Mouse (Mus musculus): ENCODE results near the gene Gm14214.

Gene Gm14214

GRCm38 (mm10) chr2:154776496-154776895, 6.7 kb upstream of the Gm14214 start:
- DNase-seq (ENCODE audit: low spot score in 2 of 2): no peak

- peak in 1 of 2 experiments; percentile 40 for DNase-seq (ENCODE audit: low spot score in 2 of 2)
Observed at GRCm38 (mm10) chr2:154774032-154774431, 4.2 kb upstream of the Gm14214 start.

- no peak for DNase-seq (ENCODE audit: low spot score in 2 of 2)
Observed at GRCm38 (mm10) chr2:154771604-154772003, 1.8 kb upstream of the Gm14214 start.

GRCm38 (mm10) chr2:154767051-154767450, 2.8 kb downstream of the Gm14214 start:
- DNase-seq (ENCODE audit: low spot score in 2 of 2): no peak

- no peak for DNase-seq (ENCODE audit: low spot score in 2 of 2)
Observed at GRCm38 (mm10) chr2:154765554-154766008, 4.2 kb downstream of the Gm14214 start.

GRCm38 (mm10) chr2:154764828-154765497, 4.9 kb downstream of the Gm14214 start:
- DNase-seq (ENCODE audit: low spot score in 2 of 2): no peak

- no peak for DNase-seq (ENCODE audit: low spot score in 2 of 2)
Observed at GRCm38 (mm10) chr2:154763226-154763625, 6.6 kb downstream of the Gm14214 start.

GRCm38 (mm10) chr2:154758454-154758853, 11.4 kb downstream of the Gm14214 start:
- no peak for DNase-seq (ENCODE audit: low spot score in 2 of 2)

GRCm38 (mm10) chr2:154757691-154758090, 12.1 kb downstream of the Gm14214 start:
- DNase-seq (ENCODE audit: low spot score in 2 of 2): no peak

GRCm38 (mm10) chr2:154755791-154756190, 14.0 kb downstream of the Gm14214 start:
- no peak for DNase-seq (ENCODE audit: low spot score in 2 of 2)

- DNase-seq (ENCODE audit: low spot score in 2 of 2): no peak
Observed at GRCm38 (mm10) chr2:154754068-154754560, 15.7 kb downstream of the Gm14214 start.

- DNase-seq (ENCODE audit: low spot score in 2 of 2): no peak
Observed at GRCm38 (mm10) chr2:154751924-154752323, 17.9 kb downstream of the Gm14214 start.

- DNase-seq (ENCODE audit: low spot score in 2 of 2): peak; percentile 66 to 70
Observed at GRCm38 (mm10) chr2:154749046-154750036, 20.5 kb downstream of the Gm14214 start.

- DNase-seq (ENCODE audit: low spot score in 2 of 2): no peak
Observed at GRCm38 (mm10) chr2:154748383-154748782, 21.4 kb downstream of the Gm14214 start.

- DNase-seq (ENCODE audit: low spot score in 2 of 2): no peak
Observed at GRCm38 (mm10) chr2:154743915-154744314, 25.9 kb downstream of the Gm14214 start.

GRCm38 (mm10) chr2:154742911-154743819, 26.7 kb downstream of the Gm14214 start:
- DNase-seq (ENCODE audit: low spot score in 2 of 2): no peak

GRCm38 (mm10) chr2:154738621-154739020, 31.2 kb downstream of the Gm14214 start:
- no peak for DNase-seq (ENCODE audit: low spot score in 2 of 2)

GRCm38 (mm10) chr2:154735986-154736385, 33.8 kb downstream of the Gm14214 start:
- DNase-seq (ENCODE audit: low spot score in 2 of 2): no peak

GRCm38 (mm10) chr2:154735416-154735815, 34.4 kb downstream of the Gm14214 start:
- DNase-seq (ENCODE audit: low spot score in 2 of 2): no peak

GRCm38 (mm10) chr2:154734977-154735376, 34.9 kb downstream of the Gm14214 start:
- DNase-seq (ENCODE audit: low spot score in 2 of 2): no peak

- no peak for DNase-seq (ENCODE audit: low spot score in 2 of 2)
Observed at GRCm38 (mm10) chr2:154732503-154733141, 37.2 kb downstream of the Gm14214 start.
